Mouse (Mus musculus) CH12.LX (cell line): ENCODE measurements around the gene Zfp518b. TPM values are rescaled to one million over a fixed set of nuclear protein-coding genes. Genes with fewer than 3 reads are reported as not detected.

Experiments
- DNase-seq: peaks from one replicate; pipeline ENCODE4 v3.0.0-alpha.2; 2013; ENCODE audit errors: extremely low read depth
- H3K27ac ChIP-seq: 2 replicates; pipeline ENCODE4 v1.5.1; 2012; ENCODE audit warnings: low read depth, mild to moderate bottlenecking, control low read depth, moderate library complexity; ENCODE audit not compliant: insufficient read depth
- H3K27me3 ChIP-seq: replicated peaks from 2 replicates; pipeline ENCODE3; 2012; ENCODE audit warnings: inconsistent platforms
- H3K36me3 ChIP-seq, 2 experiments: replicated peaks in 1 of 2; 2 replicates each; pipeline versions ENCODE3 to v1.6.1; 2012; ENCODE audit warnings: inconsistent platforms in 1 of 2, low read length in 1 of 2, mild to moderate bottlenecking in 1 of 2, mixed read lengths in 1 of 2, moderate library complexity in 1 of 2; ENCODE audit not compliant: control insufficient read depth in 1 of 2, insufficient read depth in 1 of 2
- H3K4me1 ChIP-seq, 2 experiments: 2 replicates each; pipeline ENCODE4 v1.6.1; 2012; ENCODE audit warnings: inconsistent platforms in 1 of 2, moderate library complexity in 1 of 2; ENCODE audit not compliant: insufficient read depth in 2 of 2, control insufficient read depth in 1 of 2
- H3K4me2 ChIP-seq: 2 replicates; pipeline ENCODE4 v1.6.1; 2012; ENCODE audit warnings: low read depth, mild to moderate bottlenecking, control low read depth; ENCODE audit not compliant: poor library complexity, insufficient read depth, severe bottlenecking
- H3K4me3 ChIP-seq, 3 experiments: fragments of 150-350 bp in 1 of 3; sonication (generic) in 1 of 3; replicated peaks in 1 of 3; 2 replicates each; pipeline versions ENCODE3 to v1.5.1; 2011 to 2012; ENCODE audit warnings: low read depth in 2 of 3, low read length in 2 of 3, mild to moderate bottlenecking in 2 of 3, moderate library complexity in 2 of 3, control low read depth in 1 of 3, improper control_type of control experiment in 1 of 3, inconsistent platforms in 1 of 3, mixed read lengths in 1 of 3; ENCODE audit not compliant: poor library complexity in 1 of 3
- H3K79me2 ChIP-seq: replicated peaks from 2 replicates; pipeline ENCODE4 v1.6.1; 2012; ENCODE audit warnings: mild to moderate bottlenecking, moderate library complexity; ENCODE audit not compliant: control insufficient read depth, poor library complexity, insufficient read depth, severe bottlenecking; ENCODE audit errors: extremely low read depth
- H3K9ac ChIP-seq: 2 replicates; pipeline ENCODE4 v1.6.1; 2012; ENCODE audit warnings: low read depth, mild to moderate bottlenecking, control low read depth, moderate library complexity; ENCODE audit not compliant: insufficient read depth
- H3K9me3 ChIP-seq: replicated peaks from 2 replicates; pipeline ENCODE3; 2012; ENCODE audit warnings: low read length, inconsistent platforms, mixed read lengths
- CHD1 ChIP-seq: IDR thresholded peaks from 2 replicates; pipeline ENCODE4 v1.6.1; 2012; ENCODE audit warnings: low read depth, low read length, improper control_type of control experiment, inconsistent platforms
- CTCF ChIP-seq, 2 experiments: IDR thresholded peaks in 1 of 2; conservative IDR thresholded peaks in 1 of 2; 2 replicates each; pipeline ENCODE4 v1.5.1; 2011 to 2012; ENCODE audit warnings: low read depth in 2 of 2, low read length in 2 of 2, improper control_type of control experiment in 1 of 2, inconsistent platforms in 1 of 2, mild to moderate bottlenecking in 1 of 2, moderate library complexity in 1 of 2
- ELF1 ChIP-seq: IDR thresholded peaks from 2 replicates; pipeline ENCODE4 v1.6.1; 2014; ENCODE audit warnings: low read depth, mild to moderate bottlenecking, inconsistent platforms, low read length, improper control_type of control experiment
- EP300 ChIP-seq: IDR thresholded peaks from 2 replicates; pipeline ENCODE4 v1.6.1; 2011; ENCODE audit warnings: low read length, improper control_type of control experiment
- ETS1 ChIP-seq: conservative IDR thresholded peaks from 2 replicates; pipeline ENCODE4 v1.6.1; 2012; ENCODE audit warnings: low read depth, mild to moderate bottlenecking, inconsistent platforms, low read length, improper control_type of control experiment, moderate library complexity
- GABPA ChIP-seq: IDR thresholded peaks from 2 replicates; pipeline ENCODE4 v1.6.1; 2012; ENCODE audit warnings: low read depth, low read length, improper control_type of control experiment, inconsistent platforms; ENCODE audit not compliant: insufficient replicate concordance
- IRF4 ChIP-seq: IDR thresholded peaks from 2 replicates; pipeline ENCODE4 v1.6.1; 2014; ENCODE audit warnings: low read depth, mild to moderate bottlenecking, inconsistent platforms, low read length, improper control_type of control experiment
- JUN ChIP-seq: IDR thresholded peaks from 2 replicates; pipeline ENCODE4 v1.6.1; 2011; ENCODE audit warnings: low read depth, mild to moderate bottlenecking, low read length, improper control_type of control experiment, moderate library complexity; ENCODE audit not compliant: insufficient read depth
- KAT2A ChIP-seq: IDR thresholded peaks from 2 replicates; pipeline ENCODE4 v1.6.1; 2012; ENCODE audit warnings: low read length, improper control_type of control experiment, inconsistent platforms; ENCODE audit not compliant: insufficient replicate concordance
- MAFK ChIP-seq: IDR thresholded peaks from 2 replicates; pipeline ENCODE4 v1.6.1; 2011; ENCODE audit warnings: low read length, improper control_type of control experiment; ENCODE audit not compliant: insufficient replicate concordance
- MAX ChIP-seq: IDR thresholded peaks from 2 replicates; pipeline ENCODE4 v1.6.1; 2011; ENCODE audit warnings: low read length, improper control_type of control experiment
- MAZ ChIP-seq: IDR thresholded peaks from 2 replicates; pipeline ENCODE4 v1.6.1; 2012; ENCODE audit warnings: low read depth, mild to moderate bottlenecking, inconsistent platforms, low read length, improper control_type of control experiment, moderate library complexity
- MEF2A ChIP-seq: IDR thresholded peaks from 2 replicates; pipeline ENCODE4 v1.6.1; 2014; ENCODE audit warnings: low read depth, mild to moderate bottlenecking, inconsistent platforms, low read length, improper control_type of control experiment, borderline replicate concordance
- MXI1 ChIP-seq: IDR thresholded peaks from 2 replicates; pipeline ENCODE4 v1.6.1; 2011; ENCODE audit warnings: mild to moderate bottlenecking, low read depth, low read length, improper control_type of control experiment
- MYC ChIP-seq: IDR thresholded peaks from 2 replicates; pipeline ENCODE4 v1.6.1; 2011; ENCODE audit warnings: low read depth, mild to moderate bottlenecking, improper control_type of control experiment, low read length
- NELFE ChIP-seq: IDR thresholded peaks from 2 replicates; pipeline ENCODE4 v1.6.1; 2011; ENCODE audit warnings: low read depth, low read length, improper control_type of control experiment
- PAX5 ChIP-seq: IDR thresholded peaks from 2 replicates; pipeline ENCODE4 v1.6.1; 2012; ENCODE audit warnings: low read length, inconsistent platforms, mixed read lengths
- POLR2AphosphoS2 ChIP-seq: IDR thresholded peaks from 2 replicates; pipeline ENCODE4 v1.6.1; 2011; ENCODE audit warnings: low read depth, low read length, improper control_type of control experiment
- RCOR1 ChIP-seq: conservative IDR thresholded peaks from 2 replicates; pipeline ENCODE4 v1.6.1; 2012; ENCODE audit warnings: low read depth, mild to moderate bottlenecking, inconsistent platforms, low read length, improper control_type of control experiment
- SMC3 ChIP-seq: IDR thresholded peaks from 2 replicates; pipeline ENCODE4 v1.6.1; 2011; ENCODE audit warnings: low read depth, low read length, improper control_type of control experiment
- TBP ChIP-seq: conservative IDR thresholded peaks from 2 replicates; pipeline ENCODE4 v1.6.1; 2011; ENCODE audit warnings: low read depth, low read length, improper control_type of control experiment
- TCF12 ChIP-seq: IDR thresholded peaks from 2 replicates; pipeline ENCODE4 v1.6.1; 2014; ENCODE audit warnings: low read depth, mild to moderate bottlenecking, inconsistent platforms, low read length, improper control_type of control experiment
- USF1 ChIP-seq: IDR thresholded peaks from 2 replicates; pipeline ENCODE4 v1.6.1; 2014; ENCODE audit warnings: low read depth, mild to moderate bottlenecking, inconsistent platforms, low read length, improper control_type of control experiment
- USF2 ChIP-seq: conservative IDR thresholded peaks from 2 replicates; pipeline ENCODE4 v1.6.1; 2011; ENCODE audit warnings: low read depth, low read length, improper control_type of control experiment
- ZC3H11A ChIP-seq: IDR thresholded peaks from 2 replicates; pipeline ENCODE4 v1.6.1; 2012; ENCODE audit warnings: low read depth, mild to moderate bottlenecking, inconsistent platforms, low read length, improper control_type of control experiment
- ZKSCAN1 ChIP-seq: IDR thresholded peaks from 2 replicates; pipeline ENCODE4 v1.6.1; 2012; ENCODE audit warnings: low read depth, inconsistent platforms, low read length, improper control_type of control experiment, borderline replicate concordance
- dilution Hi-C: fragments of 300-500 bp; cut with MboI; formaldehyde crosslinking; loops from 2 replicates; pipeline ENCODE4 v1.14.3; 2020; ENCODE audit warnings: low sequenced_read_pairs; ENCODE audit not compliant: extremely low pct_unique_long_range_greater_than_20kb, extremely low pct_ligation_motif_present
- in situ Hi-C: fragments of 300-500 bp; cut with MboI; formaldehyde crosslinking; loops from 3 replicates; pipeline ENCODE4 v1.14.3; 2019; ENCODE audit warnings: low sequenced_read_pairs, low pct_ligation_motif_present, low pct_unique_long_range_greater_than_20kb, mixed read lengths
- polyA plus RNA-seq: library from polyadenylated mRNA; unstranded; fragments of >175 nt; gene quantifications from 2 replicates; pipeline ENCODE4 v1.2.1, GENCODE M21; 2012; ENCODE audit warnings: low read depth; ENCODE audit not compliant: insufficient read length
- total RNA-seq, 2 experiments: library from RNA; depleted of rRNA; stranded (reverse); fragments of 300-350 nt in 1 of 2; fragments of >200 nt in 1 of 2; gene quantifications; 2 replicates each; pipeline ENCODE4 v1.2.3; 2012 to 2014

Gene Zfp518b
- total and polyA plus RNA-seq, 3 experiments = not detected

DNA sequence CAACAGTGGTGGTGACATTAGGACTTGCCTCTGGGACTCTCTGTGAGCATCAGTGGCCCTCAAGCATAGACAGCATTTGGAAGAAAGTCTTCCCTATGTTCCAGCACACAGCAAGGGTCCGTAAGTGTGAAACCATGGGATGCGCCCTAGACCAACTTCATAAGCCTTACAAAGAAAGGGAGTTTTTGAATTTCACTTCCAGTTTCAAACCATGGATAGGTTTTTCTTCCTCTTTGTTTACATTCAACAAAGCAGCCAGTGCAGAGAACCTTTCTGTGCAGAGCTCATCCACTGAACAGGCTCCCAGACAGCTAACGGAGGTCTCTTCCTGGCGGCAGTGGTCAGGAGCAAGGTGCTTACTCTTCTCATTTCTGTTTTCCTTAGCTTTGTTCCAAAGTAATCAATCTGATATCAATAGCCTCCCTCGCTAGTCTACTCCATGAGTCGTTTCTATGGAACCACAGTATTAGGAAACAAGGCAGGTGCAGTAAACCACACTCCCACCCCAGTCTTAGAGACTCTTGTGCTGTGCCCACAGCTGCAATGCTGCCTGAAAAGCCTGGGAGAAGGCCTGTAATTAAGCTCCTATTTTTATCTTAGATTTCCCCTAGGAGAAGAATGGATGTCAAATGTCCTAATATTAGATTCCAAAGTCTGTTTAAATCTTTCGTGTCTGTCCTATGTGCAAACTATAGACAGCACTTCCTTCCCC is 22.9 kb upstream of the Zfp518b start:
- in situ Hi-C loops (no loop called here), dilution Hi-C loops (no loop called here)
- Histone ChIP-seq H3K36me3 (no peaks in the 10 kb centered on the region), H3K9ac (no peak overlapping the region), H3K4me3 (no peak overlapping the region), H3K79me2 (no peaks in the 10 kb centered on the region), H3K9me3 (no peaks in the 10 kb centered on the region), H3K4me1 (no peaks in the 10 kb centered on the region), H3K27me3 (no peaks in the 10 kb centered on the region), H3K27ac (no peak overlapping the region), H3K4me2 (no peak overlapping the region)
- no peak for TF ChIP-seq ELF1
- no peak for TF ChIP-seq USF2
- no peak for TF ChIP-seq ZC3H11A
- TF ChIP-seq CHD1 = no peak
- TF ChIP-seq MYC = no peak
- no peak for TF ChIP-seq JUN
- no peak for TF ChIP-seq IRF4
- no peak for TF ChIP-seq MEF2A
- TF ChIP-seq TCF12 = no peak
- TF ChIP-seq NELFE = no peak
- TF ChIP-seq USF1 = no peak
- no peak for TF ChIP-seq GABPA
- TF ChIP-seq EP300 = no peak
- no peak for TF ChIP-seq KAT2A
- TF ChIP-seq CTCF (conservative IDR thresholded peaks at IDR 0.05 in 1 of 2, IDR thresholded peaks at IDR 0.05 in 1 of 2; ENCODE audit: low read depth in 2 of 2, low read length in 2 of 2) = no peak
- DNase-seq = no peak

DNA sequence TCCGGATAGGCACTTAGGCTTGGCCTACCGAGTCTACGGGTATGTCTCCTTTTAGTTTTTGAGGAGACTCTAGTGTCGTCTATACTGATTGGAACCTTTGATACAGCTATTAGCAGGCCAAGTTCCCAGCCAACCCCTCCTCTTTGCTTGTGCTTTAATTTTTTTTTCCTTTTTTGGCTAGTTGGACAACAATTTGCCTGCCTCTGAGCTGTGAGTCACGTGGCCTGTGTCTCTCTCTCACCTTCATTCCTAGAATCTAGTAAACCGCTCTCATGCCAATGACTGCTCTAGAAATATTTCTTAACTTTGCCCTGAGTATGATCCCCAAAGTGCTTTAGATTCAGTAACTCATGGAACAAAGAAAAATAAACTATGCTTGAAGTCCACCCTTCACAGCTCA is 18.3 kb upstream of the Zfp518b start:
- no peaks in the 10 kb centered on the region for H3K36me3 ChIP-seq
- no peaks in the 10 kb centered on the region for H3K27me3 ChIP-seq
- peaks cover 0 to 6% of the 10 kb centered on the region in 2 experiments; a peak in 1 of 4 replicates for H3K4me1 ChIP-seq
- in situ Hi-C loops = no loop called here
- no peak for DNase-seq
- dilution Hi-C loops = no loop called here
- H3K4me2 ChIP-seq = no peak overlapping the region
- H3K79me2 ChIP-seq = no peaks in the 10 kb centered on the region
- no peak overlapping the region for H3K27ac ChIP-seq
- TF ChIP-seq MAFK (no peak), MAZ (no peak), KAT2A (no peak), MXI1 (no peak), ELF1 (no peak), RCOR1 (no peak), MAX (no peak), ZKSCAN1 (no peak), PAX5 (no peak), SMC3 (no peak), POLR2AphosphoS2 (no peak), JUN (no peak), TBP (no peak), CTCF (conservative IDR thresholded peaks at IDR 0.05 in 1 of 2, IDR thresholded peaks at IDR 0.05 in 1 of 2; ENCODE audit: low read depth in 2 of 2, low read length in 2 of 2) (no peak), GABPA (no peak), ETS1 (no peak), USF2 (no peak)
- TF ChIP-seq, all 38 proteins: peak for 0
- H3K4me3 ChIP-seq = no peak overlapping the region
- no peak overlapping the region for H3K9ac ChIP-seq
- no peaks in the 10 kb centered on the region for H3K9me3 ChIP-seq
